In the genomic region with DNA sequence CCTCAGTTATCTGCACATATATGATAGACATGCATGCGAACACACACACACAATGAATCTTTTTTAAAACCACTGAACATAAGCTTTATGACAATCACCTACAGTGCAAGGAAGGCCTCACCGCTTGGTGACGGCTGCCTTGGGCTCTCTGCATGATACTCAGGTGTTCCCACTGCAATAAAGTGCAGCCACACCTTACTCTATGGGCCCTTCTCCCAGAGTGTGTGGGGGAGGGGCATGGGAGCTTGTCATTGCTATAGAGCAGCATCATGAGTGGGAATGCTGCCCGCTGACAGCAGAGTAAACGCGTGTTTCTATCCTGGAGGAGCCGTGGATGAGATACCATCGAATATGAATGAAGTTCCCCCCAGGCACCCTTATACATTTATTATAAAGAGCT, we compare ENCODE assay signal across 23 mouse cellular contexts.
DNase-seq lines count a peak whose midpoint lies in the region; ATAC-seq lines count a peak whose summit lies in the region.
"Had no signal": no experiment of that assay in that cellular context is flagged by ENCODE, and none has a peak within 500 bp of the region (broad histone marks: within the 10 kb centered on the region; RNA-seq: fewer than 3 reads in every experiment).

No protein-coding gene starts in this region.

- no peak overlapping the region for H3K4me3 ChIP-seq in intestine, embryonic 16.5 days (ENCODE audit: low read length)
- H3K4me3 ChIP-seq in embryonic facial prominence, embryonic 10.5 days: no peak overlapping the region
- H3K4me3 ChIP-seq: embryonic facial prominence, embryonic 13.5 days; erythroblast, embryonic 14.5 days; forebrain, embryonic 12.5 days; forebrain, embryonic 15.5 days; heart, adult 2 months; heart, embryonic 10.5 days; hindbrain, embryonic 12.5 days; hindbrain, embryonic 15.5 days had no signal

- H3K9me3 ChIP-seq in intestine, embryonic 16.5 days (ENCODE audit: control insufficient read depth, low read length): no peaks in the 10 kb centered on the region
- H3K9me3 ChIP-seq in embryonic facial prominence, embryonic 10.5 days: no peaks in the 10 kb centered on the region
- H3K9me3 ChIP-seq: embryonic facial prominence, embryonic 13.5 days; forebrain, embryonic 12.5 days; forebrain, embryonic 15.5 days; heart, embryonic 10.5 days; hindbrain, embryonic 12.5 days; hindbrain, embryonic 15.5 days had no signal

- H3K27me3 ChIP-seq in intestine, embryonic 16.5 days (replicated peaks; ENCODE audit: control insufficient read depth, insufficient read depth, low read length): no peaks in the 10 kb centered on the region
- H3K27me3 ChIP-seq in embryonic facial prominence, embryonic 10.5 days (replicated peaks; ENCODE audit: low read depth, poor library complexity, severe bottlenecking): 0 out of 2 replicates have a peak, but pooled peaks cover 4% of the 10 kb centered on the region
- H3K27me3 ChIP-seq: embryonic facial prominence, embryonic 13.5 days; forebrain, embryonic 12.5 days; forebrain, embryonic 15.5 days; hindbrain, embryonic 12.5 days; hindbrain, embryonic 15.5 days had no signal

- ATAC-seq in intestine, embryonic 16.5 days: peak; percentile 83
- ATAC-seq in monocyte, adult 5-6 weeks (replicated peaks; ENCODE audit: insufficient number of reproducible peaks, low FRiP score, low TSS enrichment, poor library complexity, severe bottlenecking): no peak
- ATAC-seq: activated CD4-positive, CD25-positive, alpha-beta regulatory T cell, adult 4 months; forebrain, embryonic 15.5 days had no signal

- no peaks in the 10 kb centered on the region for H3K36me3 ChIP-seq in intestine, embryonic 16.5 days (ENCODE audit: control insufficient read depth, insufficient read depth, low read length)
- no peaks in the 10 kb centered on the region for H3K36me3 ChIP-seq in embryonic facial prominence, embryonic 10.5 days (replicated peaks)
- H3K36me3 ChIP-seq: embryonic facial prominence, embryonic 13.5 days; forebrain, embryonic 12.5 days; forebrain, embryonic 15.5 days; heart, embryonic 10.5 days; hindbrain, embryonic 12.5 days; hindbrain, embryonic 15.5 days had no signal

- H3K9ac ChIP-seq in intestine, embryonic 16.5 days (ENCODE audit: low read depth, low read length): no peak overlapping the region
- H3K9ac ChIP-seq: embryonic facial prominence, embryonic 13.5 days; forebrain, embryonic 12.5 days; forebrain, embryonic 15.5 days; hindbrain, embryonic 12.5 days; hindbrain, embryonic 15.5 days had no signal

- DNase-seq in cerebellum, postnatal 10 days: peak; percentile 19 to 27
- DNase-seq in cerebellum, postnatal 4 days (ENCODE audit: low spot score in 2 of 2): no peak
- peak; percentile 16 for DNase-seq in lung, postnatal 10 days
- peak; percentile 42 for DNase-seq in lung, postnatal 36 days
- DNase-seq in embryonic facial prominence, embryonic 10.5 days (ENCODE audit: low spot score): no peak
- DNase-seq in spleen, postnatal 36 days (ENCODE audit: low spot score in 2 of 2): no peak
- DNase-seq: adrenal gland, adult 8-10 months; adrenal gland, postnatal 25 days; cerebellum, adult 11-12 months; cerebellum, adult 8-10 months; gastrocnemius, postnatal 10 days; gastrocnemius, postnatal 36 days; heart, adult 2 months had no signal

- 79% methylated on average over 8 of the region's 8 CpGs for WGBS in intestine, embryonic 16.5 days
- WGBS in embryonic facial prominence, embryonic 10.5 days: 94% methylated on average over 8 of the region's 8 CpGs

- no peak overlapping the region for H3K4me2 ChIP-seq in intestine, embryonic 16.5 days (ENCODE audit: low read depth, low read length)
- H3K4me2 ChIP-seq: embryonic facial prominence, embryonic 13.5 days; forebrain, embryonic 12.5 days; forebrain, embryonic 15.5 days; hindbrain, embryonic 12.5 days; hindbrain, embryonic 15.5 days had no signal

- H3K27ac ChIP-seq in intestine, embryonic 16.5 days (ENCODE audit: low read length): no peak overlapping the region
- H3K27ac ChIP-seq in embryonic facial prominence, embryonic 10.5 days (replicated peaks): no peak overlapping the region
- H3K27ac ChIP-seq: embryonic facial prominence, embryonic 13.5 days; forebrain, embryonic 12.5 days; forebrain, embryonic 15.5 days; heart, adult 2 months; heart, embryonic 10.5 days; hindbrain, embryonic 12.5 days; hindbrain, embryonic 15.5 days had no signal

- peaks cover 10% of the 10 kb centered on the region; the same call in 1 of the 2 replicates for H3K4me1 ChIP-seq in intestine, embryonic 16.5 days (ENCODE audit: control insufficient read depth, insufficient read depth, low read length)
- H3K4me1 ChIP-seq in embryonic facial prominence, embryonic 10.5 days: peaks cover 33% of the 10 kb centered on the region
- H3K4me1 ChIP-seq: forebrain, embryonic 12.5 days; forebrain, embryonic 15.5 days; hindbrain, embryonic 12.5 days; hindbrain, embryonic 15.5 days had no signal

Comparison
In these comparisons a context has a peak if more than half of its experiments do, and no peak if none do; other contexts are left out.
1. DNase-seq: peak in cerebellum, postnatal 10 days (2 of 2), lung, postnatal 10 days (single experiment) and lung, postnatal 36 days (single experiment); none in cerebellum, postnatal 4 days (0 of 2), embryonic facial prominence, embryonic 10.5 days (single experiment) and spleen, postnatal 36 days (0 of 2).